Mouse (Mus musculus) frontal cortex, adult (tissue): ENCODE measurements at regions not wholly inside any gene's neighbourhood (a gene's known extent, or its start where the extent isn't known, plus 50 kb on each side); places are given as distances from the start of the nearest gene placed in this dataset.
"Not testable (repeated sequence)": the region's sequence is repeated elsewhere in the genome, so short reads cannot be mapped to it uniquely, and the experiment has no call there.

Experiments used
- ATAC-seq: cut with Nextera tagmentation; 2 replicates; pipeline ENCODE4 v1.9.2; 2017; ENCODE audit warnings: mild to moderate bottlenecking, moderate library complexity, mixed read lengths; ENCODE audit not compliant: low TSS enrichment

- ATAC-seq = peak; percentile 89
Observed at GRCm38 (mm10) chr8:37048912-37049692, 55.7 kb downstream of the AI429214 start.

GRCm38 (mm10) chr8:37049969-37050683 lies 56.7 kb downstream of the AI429214 start:
- peak; percentile 45 for ATAC-seq

GRCm38 (mm10) chr8:37050684-37051028 lies 57.3 kb downstream of the AI429214 start:
- peak; percentile 28; the same call in 1 of the 2 replicates for ATAC-seq

- no peak for ATAC-seq
Observed at GRCm38 (mm10) chr8:37056376-37056775, 63.0 kb downstream of the AI429214 start.

GRCm38 (mm10) chr8:37058390-37058789 lies 65.0 kb downstream of the AI429214 start:
- no peak for ATAC-seq

- ATAC-seq = peak; percentile 96
Observed at GRCm38 (mm10) chr8:37062012-37062944, 68.9 kb downstream of the AI429214 start.

GRCm38 (mm10) chr8:37063764-37064331 lies 70.4 kb downstream of the AI429214 start:
- ATAC-seq = peak; percentile 88

GRCm38 (mm10) chr8:37072905-37073304 lies 79.5 kb downstream of the AI429214 start:
- no peak for ATAC-seq

GRCm38 (mm10) chr8:37099727-37100126 lies 106.3 kb downstream of the AI429214 start:
- ATAC-seq = peak; percentile 99

GRCm38 (mm10) chr8:37112386-37112785 lies 119.0 kb downstream of the AI429214 start:
- ATAC-seq = not testable (repeated sequence)

GRCm38 (mm10) chr8:37125834-37126233 lies 132.4 kb downstream of the AI429214 start:
- peak; percentile 89 for ATAC-seq

- no peak for ATAC-seq
Observed at GRCm38 (mm10) chr8:37129670-37130069, 136.3 kb downstream of the AI429214 start.

- no peak for ATAC-seq
Observed at GRCm38 (mm10) chr8:37131988-37132387, 138.6 kb downstream of the AI429214 start.

GRCm38 (mm10) chr8:37134192-37134964 lies 141.0 kb downstream of the AI429214 start:
- no peak for ATAC-seq

- ATAC-seq = peak; percentile 98
Observed at GRCm38 (mm10) chr8:37150286-37150685, 156.9 kb downstream of the AI429214 start.

GRCm38 (mm10) chr8:37154361-37154760 lies 161.0 kb downstream of the AI429214 start:
- no peak for ATAC-seq

- no peak for ATAC-seq
Observed at GRCm38 (mm10) chr8:37154946-37155345, 161.5 kb downstream of the AI429214 start.

- ATAC-seq = peak; percentile 70
Observed at GRCm38 (mm10) chr8:37159481-37159880, 166.1 kb downstream of the AI429214 start.

GRCm38 (mm10) chr8:37196859-37197258 lies 203.5 kb downstream of the AI429214 start:
- ATAC-seq = no peak

GRCm38 (mm10) chr8:37215894-37216293 lies 222.5 kb downstream of the AI429214 start:
- ATAC-seq = peak; percentile 86

GRCm38 (mm10) chr8:37227091-37227490 lies 233.7 kb downstream of the AI429214 start:
- ATAC-seq = no peak
